Mouse (Mus musculus): ENCODE data around the gene Wasf3. TPM values are rescaled to one million over a fixed set of nuclear protein-coding genes. Genes with fewer than 3 reads are reported as not detected.

Wasf3 gene
- polyA plus RNA-seq (2017; shearing (Covaris generic)) = not detected

GRCm38 (mm10) chr5:146384935-146385591 lies at the start of gene Wasf3:
Gene Wasf3, plus strand, starts transcription at chr5:146384985.

GRCm38 (mm10) chr5:146481665-146482064 lies 96.9 kb downstream of the Wasf3 start, which contains the start of gene Gm6408:
Gene Gm6408, plus strand, starts transcription at chr5:146481965.

GRCm38 (mm10) chr5:146491063-146491462 lies 106.3 kb downstream of the Wasf3 start, which contains the start of gene Gm6370:
Gene Gm6370, plus strand, starts transcription at chr5:146491363.

GRCm38 (mm10) chr5:146502099-146502498 lies 117.3 kb downstream of the Wasf3 start, which contains the start of gene 4930449I24Rik:
Gene 4930449I24Rik, plus strand, starts transcription at chr5:146502399.

GRCm38 (mm10) chr5:146513823-146514222 lies 129.0 kb downstream of the Wasf3 start, which contains the start of gene Gm3402:
Gene Gm3402, plus strand, starts transcription at chr5:146514123.

Other genes starting within 250 kb of the Wasf3 start
- gene Gm5565, start 224.4 kb upstream of the Wasf3 start, polyA plus RNA-seq (2017; shearing (Covaris generic)) = not detected
- not detected for gene Gm6309, start 214.3 kb upstream of the Wasf3 start, polyA plus RNA-seq (2017; shearing (Covaris generic))
- gene 1700001J03Rik, start 199.7 kb upstream of the Wasf3 start, polyA plus RNA-seq (2017; shearing (Covaris generic)) = not detected
- 71.3 TPM for gene Rnf6, start 163.4 kb upstream of the Wasf3 start, polyA plus RNA-seq (2017; shearing (Covaris generic))
- gene Cdk8, start 153.8 kb upstream of the Wasf3 start, polyA plus RNA-seq (2017; shearing (Covaris generic)) = 16.6 TPM
- not detected for gene Gm6408, start 97.0 kb downstream of the Wasf3 start, polyA plus RNA-seq (2017; shearing (Covaris generic))
- gene Gm6370, start 106.4 kb downstream of the Wasf3 start, polyA plus RNA-seq (2017; shearing (Covaris generic)) = not detected
- gene 4930449I24Rik, start 117.4 kb downstream of the Wasf3 start, polyA plus RNA-seq (2017; shearing (Covaris generic)) = not detected
- gene Gm3402, start 129.1 kb downstream of the Wasf3 start, polyA plus RNA-seq (2017; shearing (Covaris generic)) = not detected
- not detected for gene Gm3404, start 140.8 kb downstream of the Wasf3 start, polyA plus RNA-seq (2017; shearing (Covaris generic))
- gene Gm3409, start 152.7 kb downstream of the Wasf3 start, polyA plus RNA-seq (2017; shearing (Covaris generic)) = not detected
- gene Gm3415, start 171.2 kb downstream of the Wasf3 start, polyA plus RNA-seq (2017; shearing (Covaris generic)) = not detected
- not detected for gene Gpr12, start 200.3 kb downstream of the Wasf3 start, polyA plus RNA-seq (2017; shearing (Covaris generic))